In the genomic region with DNA sequence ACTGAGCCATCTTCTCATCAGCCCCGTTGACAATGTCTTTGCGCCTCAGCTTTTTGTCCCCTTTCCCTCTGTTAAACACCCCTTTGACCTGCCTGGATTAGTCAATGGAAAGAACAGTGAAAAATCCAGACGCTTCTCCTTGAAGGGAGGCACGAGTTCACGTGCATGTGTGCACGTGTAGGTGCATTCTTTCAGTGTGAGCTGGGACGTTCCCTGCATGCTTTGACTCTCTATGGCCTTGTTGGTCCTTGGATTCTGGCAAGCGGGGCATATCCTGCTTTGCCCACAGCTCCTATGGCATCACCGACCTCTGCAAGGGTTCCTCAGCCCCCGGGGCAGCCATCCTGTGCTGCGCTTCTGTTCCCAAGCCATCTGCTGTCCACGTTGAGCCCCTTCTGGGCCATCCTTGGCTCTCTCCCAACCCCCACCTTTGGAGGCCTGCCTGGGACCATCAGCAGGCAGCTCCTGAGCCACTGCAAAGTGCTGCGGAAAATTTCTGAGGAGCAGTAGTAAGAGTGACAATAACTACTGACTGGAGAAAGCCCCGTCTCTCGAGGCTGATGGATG, we compare ENCODE assay signal across 9 mouse cellular contexts. TPM values are rescaled to one million over a fixed set of nuclear protein-coding genes. Genes with fewer than 3 reads are reported as not detected.
DNase-seq lines count a peak whose midpoint lies in the region; ATAC-seq and TF ChIP-seq lines count a peak whose summit lies in the region.
"Had no signal": no experiment of that assay in that cellular context is flagged by ENCODE, and none has a peak within 500 bp of the region (broad histone marks: within the 10 kb centered on the region; RNA-seq: fewer than 3 reads in every experiment).

No protein-coding gene starts in this region.

- WGBS in hindbrain, embryonic 13.5 days = 58% methylated on average over 15 of the region's 15 CpGs
- WGBS in hindbrain, embryonic 14.5 days = 56% methylated on average over 15 of the region's 15 CpGs
- 65% methylated on average over 15 of the region's 15 CpGs for WGBS in limb, embryonic 10.5 days

- H3K4me3 ChIP-seq in hindbrain, embryonic 13.5 days = no peak overlapping the region
- H3K4me3 ChIP-seq in hindbrain, embryonic 14.5 days (replicated peaks; ENCODE audit: low read length) = no peak overlapping the region
- H3K4me3 ChIP-seq in ES-Bruce4 (ENCODE audit: low read depth, low read length) = peak overlapping the region; percentile 16; the same call in 1 of the 2 replicates
- no peak overlapping the region for H3K4me3 ChIP-seq in limb, embryonic 10.5 days
- no peak overlapping the region for H3K4me3 ChIP-seq in layer of hippocampus, adult 2 months

- H3K27ac ChIP-seq in hindbrain, embryonic 13.5 days = peak overlapping the region; percentile 64; the same call in 1 of the 2 replicates
- H3K27ac ChIP-seq in hindbrain, embryonic 14.5 days = no peak overlapping the region
- H3K27ac ChIP-seq in ES-Bruce4 (ENCODE audit: insufficient read depth, low read length) = no peak overlapping the region
- H3K27ac ChIP-seq in limb, embryonic 10.5 days = peak overlapping the region; percentile 81
- H3K27ac ChIP-seq in layer of hippocampus, adult 2 months = no peak overlapping the region

- H3K27me3 ChIP-seq in hindbrain, embryonic 13.5 days = peaks cover 19% of the 10 kb centered on the region
- no peaks in the 10 kb centered on the region for H3K27me3 ChIP-seq in hindbrain, embryonic 14.5 days (ENCODE audit: control insufficient read depth, insufficient read depth, low read length)
- no peaks in the 10 kb centered on the region for H3K27me3 ChIP-seq in ES-Bruce4 (ENCODE audit: control insufficient read depth, insufficient read depth, low read length, poor library complexity, severe bottlenecking)
- peaks cover 50% of the 10 kb centered on the region for H3K27me3 ChIP-seq in limb, embryonic 10.5 days (ENCODE audit: low read depth, poor library complexity, severe bottlenecking)

- peak; percentile 61 for DNase-seq in cerebellum, adult 9-10 months
- DNase-seq in cerebellum, adult 11 months = no peak
- no peak for DNase-seq in hindbrain, embryonic 14.5 days (ENCODE audit: low spot score)
- no peak for DNase-seq in limb, embryonic 10.5 days (ENCODE audit: low spot score)
- DNase-seq in layer of hippocampus, adult 2 months (ENCODE audit: low spot score in 2 of 2) = no peak
- no peak for DNase-seq in B cell, adult 2 months
- DNase-seq: kidney, adult 18-20 months had no signal

- peaks cover 50% of the 10 kb centered on the region for H3K4me1 ChIP-seq in hindbrain, embryonic 13.5 days (replicated peaks)
- H3K4me1 ChIP-seq in hindbrain, embryonic 14.5 days (replicated peaks; ENCODE audit: control insufficient read depth, insufficient read depth, low read length) = peaks cover 27% of the 10 kb centered on the region
- peaks cover 7% of the 10 kb centered on the region for H3K4me1 ChIP-seq in ES-Bruce4 (ENCODE audit: control insufficient read depth, insufficient read depth, low read length)
- H3K4me1 ChIP-seq in limb, embryonic 10.5 days = peaks cover 45% of the 10 kb centered on the region

- H3K4me2 ChIP-seq in hindbrain, embryonic 13.5 days = no peak overlapping the region
- no peak overlapping the region for H3K4me2 ChIP-seq in hindbrain, embryonic 14.5 days (replicated peaks)

- no peak; the same call in 1 of the 2 replicates for ATAC-seq in hindbrain, embryonic 13.5 days (ENCODE audit: low FRiP score)
- ATAC-seq in hindbrain, embryonic 14.5 days (ENCODE audit: low FRiP score) = no peak

- peaks cover 4% of the 10 kb centered on the region for H3K36me3 ChIP-seq in hindbrain, embryonic 13.5 days
- H3K36me3 ChIP-seq in hindbrain, embryonic 14.5 days (replicated peaks; ENCODE audit: control insufficient read depth, insufficient read depth) = no peaks in the 10 kb centered on the region
- H3K36me3 ChIP-seq in ES-Bruce4 (ENCODE audit: control insufficient read depth, insufficient read depth, low read length, poor library complexity, severe bottlenecking) = no peaks in the 10 kb centered on the region
- peaks cover 12% of the 10 kb centered on the region; the same call in 1 of the 2 replicates for H3K36me3 ChIP-seq in limb, embryonic 10.5 days

- no peaks in the 10 kb centered on the region for H3K9me3 ChIP-seq in hindbrain, embryonic 13.5 days
- no peaks in the 10 kb centered on the region for H3K9me3 ChIP-seq in hindbrain, embryonic 14.5 days (ENCODE audit: control insufficient read depth, low read length)
- H3K9me3 ChIP-seq in ES-Bruce4 (replicated peaks; ENCODE audit: control insufficient read depth, insufficient read depth, low read length, poor library complexity, severe bottlenecking) = no peaks in the 10 kb centered on the region
- no peaks in the 10 kb centered on the region for H3K9me3 ChIP-seq in limb, embryonic 10.5 days (replicated peaks)

- no peak for TF ChIP-seq POLR2A in ES-Bruce4 (IDR thresholded peaks at IDR 0.05; ENCODE audit: insufficient read depth, low read length)

- TF ChIP-seq EP300 in ES-Bruce4 (IDR thresholded peaks at IDR 0.05; ENCODE audit: insufficient read depth, low read depth, low read length) = no peak

- no peak overlapping the region for H3K9ac ChIP-seq in hindbrain, embryonic 13.5 days
- no peak overlapping the region for H3K9ac ChIP-seq in hindbrain, embryonic 14.5 days
- no peak overlapping the region for H3K9ac ChIP-seq in ES-Bruce4 (ENCODE audit: low read depth, poor library complexity, severe bottlenecking)

- no peak for TF ChIP-seq CTCF in ES-Bruce4 (IDR thresholded peaks at IDR 0.05; ENCODE audit: low read depth, low read length)
- TF ChIP-seq CTCF in layer of hippocampus, adult 2 months (conservative IDR thresholded peaks at IDR 0.05) = no peak

RNA-seq across cellular contexts. Expression of a gene that starts 32.2 kb away (rescaled TPM):
- polyA plus RNA-seq in hindbrain, embryonic 13.5 days (2015; fragmentation: Nextera tagmentation; extraction: Ambion mirVana) = 71.1 TPM in 2 replicates
- 67.8 and 68.7 TPM in 2 replicates for polyA plus RNA-seq in hindbrain, embryonic 14.5 days (2014; fragmentation: Nextera tagmentation; extraction: Ambion mirVana)
- polyA plus RNA-seq in ES-Bruce4 (2011; ENCODE audit: insufficient read depth, insufficient read length, low read depth, missing spikeins) = 67.9 and 107 TPM in 2 replicates
- polyA plus RNA-seq in limb, embryonic 10.5 days (2016; fragmentation: Nextera tagmentation; extraction: Ambion mirVana) = 57.9 and 68.1 TPM in 2 replicates
- 10 to 100 TPM; 64.9 to 65.6 TPM for total RNA-seq in layer of hippocampus, adult 2 months (2021)

Comparison
In these comparisons a context has a peak if more than half of its experiments do, and no peak if none do; other contexts are left out.
1. H3K27ac ChIP-seq: peak in hindbrain, embryonic 13.5 days (single experiment) and limb, embryonic 10.5 days (single experiment); none in hindbrain, embryonic 14.5 days (single experiment), ES-Bruce4 (single experiment) and layer of hippocampus, adult 2 months (single experiment).